Mouse (Mus musculus): ENCODE results near the gene Zdhhc1.

- TF ChIP-seq MAZ (IDR thresholded peaks at IDR 0.05; ENCODE audit: low read depth, low read length): no peak
- no peak for TF ChIP-seq GABPA (IDR thresholded peaks at IDR 0.05; ENCODE audit: low read depth, low read length)
- TF ChIP-seq MYB (IDR thresholded peaks at IDR 0.05; ENCODE audit: low read depth, low read length): no peak
- TF ChIP-seq TAL1 (IDR thresholded peaks at IDR 0.05; ENCODE audit: low read length): no peak
- peak; percentile 65; the same call in 1 of the 2 replicates for TF ChIP-seq ZMIZ1 (IDR thresholded peaks at IDR 0.05; ENCODE audit: low read depth, low read length)
- no peak for TF ChIP-seq MAFK (IDR thresholded peaks at IDR 0.05; ENCODE audit: borderline replicate concordance, low read depth, low read length)
- TF ChIP-seq POLR2A (IDR thresholded peaks at IDR 0.05; ENCODE audit: control insufficient read depth in 1 of 2, insufficient read depth in 1 of 2, low read depth in 1 of 2, low read length in 2 of 2, poor library complexity in 1 of 2): peak; percentile 63 to 65
- TF ChIP-seq ETS1 (IDR thresholded peaks at IDR 0.05; ENCODE audit: low read depth, low read length): no peak; the same call in none of the 2 replicates
- peak in 2 of 3 experiments; percentile 24 to 41; a peak in 4 of 6 replicates for TF ChIP-seq CTCF (IDR thresholded peaks at IDR 0.05 in 2 of 3, conservative IDR thresholded peaks at IDR 0.05 in 1 of 3; ENCODE audit: control insufficient read depth in 1 of 3, insufficient read depth in 1 of 3, low read depth in 2 of 3, low read length in 3 of 3, poor library complexity in 1 of 3, severe bottlenecking in 1 of 3)
- peak; percentile 8 to 27; a peak in 1 of 4 replicates for TF ChIP-seq EP300 (IDR thresholded peaks at IDR 0.05; ENCODE audit: low read depth in 1 of 2, low read length in 2 of 2)
Measured at GRCm38 (mm10) chr8:105499787-105500186, 3.1 kb upstream of the Zdhhc1 start.

All from MEL (cell line).